Mouse (Mus musculus): ENCODE data around the gene Lrrc75b. TPM values are rescaled to one million over a fixed set of nuclear protein-coding genes. Genes with fewer than 3 reads are reported as not detected.
"Not testable (repeated sequence)": the region's sequence is repeated elsewhere in the genome, so short reads cannot be mapped to it uniquely, and the experiment has no call there.

The Lrrc75b gene
- polyA plus RNA-seq, 1 experiment from 2014 or later = 0.77 TPM

DNA sequence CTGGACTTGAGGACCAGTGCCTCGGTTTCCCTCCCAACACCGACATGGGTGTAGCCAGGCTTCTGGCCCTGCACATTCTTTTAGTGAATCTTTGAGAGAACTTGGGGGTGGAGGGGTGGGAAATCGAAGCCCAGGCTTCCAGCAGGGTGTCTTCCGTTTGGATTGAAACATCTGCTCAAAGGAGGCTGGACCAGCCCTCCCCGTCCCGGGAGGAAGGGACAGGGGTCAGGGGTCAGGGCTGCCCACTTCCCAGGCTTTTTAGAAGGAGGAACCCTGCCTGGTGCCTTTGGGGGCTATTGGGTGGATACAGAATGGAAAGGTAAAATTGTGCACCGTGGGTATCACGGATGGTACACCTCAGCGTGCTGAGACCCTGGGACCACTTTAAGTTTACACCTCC is 11.8 kb upstream of the Lrrc75b start:
- no peak overlapping the region for H3K9ac ChIP-seq (ENCODE audit: low read length)
- H3K9me3 ChIP-seq (ENCODE audit: control insufficient read depth, low read length) = no peaks in the 10 kb centered on the region
- H3K27ac ChIP-seq (replicated peaks; ENCODE audit: low read depth, low read length) = no peak overlapping the region
- H3K36me3 ChIP-seq (ENCODE audit: control insufficient read depth, insufficient read depth, low read length) = no peaks in the 10 kb centered on the region
- H3K4me1 ChIP-seq (ENCODE audit: control insufficient read depth, insufficient read depth, low read length) = peaks cover 10% of the 10 kb centered on the region
- DNase-seq (ENCODE audit: low spot score) = no peak
- H3K4me3 ChIP-seq (ENCODE audit: low read depth, low read length) = no peak overlapping the region
- H3K27me3 ChIP-seq (ENCODE audit: control insufficient read depth, insufficient read depth, low read length) = no peaks in the 10 kb centered on the region
- H3K4me2 ChIP-seq (ENCODE audit: low read depth, severe bottlenecking) = no peak overlapping the region
- ATAC-seq (ENCODE audit: insufficient number of reproducible peaks, low FRiP score, low TSS enrichment, low read depth) = no peak
- 53% methylated on average over 9 of the region's 9 CpGs for WGBS

DNA sequence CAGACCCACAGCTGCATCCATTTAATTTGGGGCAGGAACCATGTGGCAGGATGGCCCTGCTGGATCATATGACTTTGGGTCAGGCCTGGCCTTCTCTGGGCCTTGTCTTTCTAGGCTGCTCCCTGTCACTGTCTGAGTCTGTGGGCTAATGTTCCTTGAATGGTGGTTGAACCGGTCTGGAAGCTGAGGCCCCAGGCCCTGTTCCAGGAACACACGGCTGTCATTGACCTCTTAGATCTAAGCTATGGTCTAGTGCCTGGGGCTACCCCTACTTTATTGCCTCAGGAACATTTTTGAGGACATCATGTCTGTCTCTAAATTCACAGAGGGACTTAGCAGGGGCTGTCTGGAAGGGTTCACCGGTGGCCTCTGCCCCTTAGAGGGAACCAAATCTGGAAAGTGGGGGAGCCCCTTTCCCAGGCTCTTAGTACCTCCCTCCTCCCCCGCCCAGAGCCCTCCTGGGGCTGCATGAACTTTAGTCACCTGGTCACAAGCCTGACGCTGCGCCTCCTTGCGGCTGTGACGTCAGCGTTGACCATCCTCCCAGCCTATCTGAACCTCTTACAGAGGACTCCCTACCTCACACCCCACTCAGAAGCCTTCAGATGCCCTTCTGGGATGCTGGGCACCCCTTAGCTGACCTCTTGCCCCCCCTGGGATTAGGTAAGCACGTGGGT is 11.0 kb upstream of the Lrrc75b start:
- H3K27ac ChIP-seq (replicated peaks; ENCODE audit: low read depth, low read length) = no peak overlapping the region
- WGBS = 28% methylated on average over 10 of the region's 10 CpGs
- H3K4me1 ChIP-seq (ENCODE audit: control insufficient read depth, insufficient read depth, low read length) = peaks cover 10% of the 10 kb centered on the region
- H3K4me2 ChIP-seq (ENCODE audit: low read depth, severe bottlenecking) = no peak overlapping the region
- H3K9me3 ChIP-seq (ENCODE audit: control insufficient read depth, low read length) = no peaks in the 10 kb centered on the region
- no peaks in the 10 kb centered on the region for H3K36me3 ChIP-seq (ENCODE audit: control insufficient read depth, insufficient read depth, low read length)
- ATAC-seq (ENCODE audit: insufficient number of reproducible peaks, low FRiP score, low TSS enrichment, low read depth) = no peak
- no peak for DNase-seq (ENCODE audit: low spot score)
- H3K9ac ChIP-seq (ENCODE audit: low read length) = no peak overlapping the region
- H3K27me3 ChIP-seq (ENCODE audit: control insufficient read depth, insufficient read depth, low read length) = no peaks in the 10 kb centered on the region
- no peak overlapping the region for H3K4me3 ChIP-seq (ENCODE audit: low read depth, low read length)

DNA sequence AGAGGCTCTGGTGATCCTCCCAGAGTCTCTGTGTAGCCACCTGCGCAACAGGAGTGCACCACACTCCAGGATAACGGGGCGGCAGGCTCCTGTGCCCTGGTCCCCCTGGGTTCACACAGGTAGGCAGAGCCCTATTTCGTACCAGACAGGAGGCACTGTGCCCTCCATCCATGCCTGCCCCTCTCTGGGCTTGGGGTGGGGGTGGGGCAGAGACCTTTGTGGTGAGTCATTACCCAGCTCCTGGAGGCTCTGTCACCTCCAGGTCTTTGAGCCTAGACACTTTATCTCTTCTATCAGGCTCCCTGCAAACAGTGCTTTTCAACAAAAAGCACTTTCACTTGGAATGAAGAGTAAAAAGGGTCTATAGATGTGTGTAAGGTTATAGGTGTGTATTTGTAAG is 8.7 kb upstream of the Lrrc75b start:
- Histone ChIP-seq H3K4me3 (ENCODE audit: low read depth, low read length) (no peak overlapping the region), H3K27ac (replicated peaks; ENCODE audit: low read depth, low read length) (no peak overlapping the region), H3K36me3 (ENCODE audit: control insufficient read depth, insufficient read depth, low read length) (no peaks in the 10 kb centered on the region), H3K9me3 (ENCODE audit: control insufficient read depth, low read length) (no peaks in the 10 kb centered on the region), H3K4me1 (ENCODE audit: control insufficient read depth, insufficient read depth, low read length) (peaks cover 10% of the 10 kb centered on the region), H3K4me2 (ENCODE audit: low read depth, severe bottlenecking) (no peak overlapping the region), H3K9ac (ENCODE audit: low read length) (no peak overlapping the region), H3K27me3 (ENCODE audit: control insufficient read depth, insufficient read depth, low read length) (no peaks in the 10 kb centered on the region)
- DNase-seq (ENCODE audit: low spot score) = no peak
- ATAC-seq (ENCODE audit: insufficient number of reproducible peaks, low FRiP score, low TSS enrichment, low read depth) = no peak
- 19% methylated on average over 4 of the region's 4 CpGs for WGBS

DNA sequence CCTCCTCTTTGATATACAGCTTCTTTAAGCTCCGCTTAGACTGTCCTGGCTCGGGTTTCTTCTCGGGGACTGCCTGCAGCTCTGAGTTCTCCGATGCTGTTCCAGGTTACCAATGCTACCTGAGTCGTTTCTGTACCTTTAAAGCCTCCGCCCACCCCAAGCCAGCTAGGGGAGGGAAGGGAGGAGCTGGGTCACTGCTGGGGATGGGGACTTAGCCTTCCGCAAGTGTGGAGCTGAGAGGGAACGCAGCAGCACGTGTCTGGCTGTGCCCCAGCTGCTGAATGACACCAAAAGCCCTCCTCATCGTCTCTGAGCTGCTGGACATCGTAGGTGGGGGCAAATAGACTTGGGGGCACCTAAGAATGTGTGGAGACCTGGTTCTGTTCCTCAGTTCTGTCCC is 8.3 kb upstream of the Lrrc75b start:
- no peak overlapping the region for H3K9ac ChIP-seq (ENCODE audit: low read length)
- H3K4me3 ChIP-seq (ENCODE audit: low read depth, low read length) = no peak overlapping the region
- no peaks in the 10 kb centered on the region for H3K9me3 ChIP-seq (ENCODE audit: control insufficient read depth, low read length)
- H3K4me2 ChIP-seq (ENCODE audit: low read depth, severe bottlenecking) = no peak overlapping the region
- no peak overlapping the region for H3K27ac ChIP-seq (replicated peaks; ENCODE audit: low read depth, low read length)
- DNase-seq (ENCODE audit: low spot score) (no peak), ATAC-seq (ENCODE audit: insufficient number of reproducible peaks, low FRiP score, low TSS enrichment, low read depth) (no peak)
- H3K36me3 ChIP-seq (ENCODE audit: control insufficient read depth, insufficient read depth, low read length) = no peaks in the 10 kb centered on the region
- H3K27me3 ChIP-seq (ENCODE audit: control insufficient read depth, insufficient read depth, low read length) = no peaks in the 10 kb centered on the region
- H3K4me1 ChIP-seq (ENCODE audit: control insufficient read depth, insufficient read depth, low read length) = peaks cover 10% of the 10 kb centered on the region
- WGBS = 6% methylated on average over 11 of the region's 11 CpGs

DNA sequence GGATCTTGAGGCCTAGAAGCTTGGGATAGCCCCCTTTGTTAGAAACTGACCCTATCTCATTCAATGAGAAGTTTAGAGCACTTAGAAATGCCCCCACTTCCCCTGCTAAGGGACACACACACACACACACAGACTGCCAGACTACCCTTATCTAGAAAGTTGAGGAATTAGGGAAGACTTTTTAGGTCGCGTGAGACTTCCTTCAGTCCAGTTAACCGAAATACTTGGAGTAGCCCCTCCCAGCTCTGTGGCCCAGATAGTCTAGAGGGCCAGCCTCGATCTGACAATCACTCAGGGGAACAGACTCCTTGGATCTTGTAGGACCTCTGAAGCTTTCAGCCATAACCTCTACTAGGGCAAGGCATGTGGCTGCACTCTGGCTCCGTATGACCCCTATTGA is 7.9 kb upstream of the Lrrc75b start:
- Histone ChIP-seq H3K4me2 (ENCODE audit: low read depth, severe bottlenecking) (no peak overlapping the region), H3K27ac (replicated peaks; ENCODE audit: low read depth, low read length) (no peak overlapping the region), H3K4me1 (ENCODE audit: control insufficient read depth, insufficient read depth, low read length) (peaks cover 10% of the 10 kb centered on the region), H3K9ac (ENCODE audit: low read length) (no peak overlapping the region), H3K4me3 (ENCODE audit: low read depth, low read length) (no peak overlapping the region), H3K9me3 (ENCODE audit: control insufficient read depth, low read length) (no peaks in the 10 kb centered on the region), H3K27me3 (ENCODE audit: control insufficient read depth, insufficient read depth, low read length) (no peaks in the 10 kb centered on the region), H3K36me3 (ENCODE audit: control insufficient read depth, insufficient read depth, low read length) (no peaks in the 10 kb centered on the region)
- DNase-seq (ENCODE audit: low spot score) (no peak), ATAC-seq (ENCODE audit: insufficient number of reproducible peaks, low FRiP score, low TSS enrichment, low read depth) (no peak)
- WGBS = 40% methylated on average over 5 of the region's 5 CpGs

DNA sequence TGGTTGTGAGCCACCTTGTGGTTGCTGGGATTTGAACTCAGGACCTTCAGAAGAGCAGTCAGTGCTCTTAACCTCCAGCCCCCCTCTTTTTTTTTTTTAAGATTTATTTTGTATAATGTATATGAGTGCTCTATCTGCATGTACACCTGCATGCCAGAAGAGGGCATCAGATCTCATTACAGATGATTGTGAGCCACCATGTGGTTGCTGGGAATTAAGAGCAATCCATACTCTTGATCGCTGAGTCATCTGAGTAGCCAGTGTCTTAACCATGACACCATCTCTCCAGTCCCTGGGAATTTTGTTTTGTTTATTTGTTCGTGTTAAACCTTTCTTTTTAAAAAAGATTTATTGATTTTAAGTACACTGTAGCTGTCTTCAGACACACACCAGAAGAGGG is 6.6 kb upstream of the Lrrc75b start:
- not testable (repeated sequence) for H3K4me2 ChIP-seq (ENCODE audit: low read depth, severe bottlenecking); H3K27me3 ChIP-seq (ENCODE audit: control insufficient read depth, insufficient read depth, low read length); H3K4me1 ChIP-seq (ENCODE audit: control insufficient read depth, insufficient read depth, low read length); H3K9me3 ChIP-seq (ENCODE audit: control insufficient read depth, low read length); H3K36me3 ChIP-seq (ENCODE audit: control insufficient read depth, insufficient read depth, low read length); H3K27ac ChIP-seq (replicated peaks; ENCODE audit: low read depth, low read length); H3K9ac ChIP-seq (ENCODE audit: low read length); H3K4me3 ChIP-seq (ENCODE audit: low read depth, low read length); ATAC-seq (ENCODE audit: insufficient number of reproducible peaks, low FRiP score, low TSS enrichment, low read depth); DNase-seq (ENCODE audit: low spot score)
- 79% methylated on average over 2 of the region's 2 CpGs for WGBS

DNA sequence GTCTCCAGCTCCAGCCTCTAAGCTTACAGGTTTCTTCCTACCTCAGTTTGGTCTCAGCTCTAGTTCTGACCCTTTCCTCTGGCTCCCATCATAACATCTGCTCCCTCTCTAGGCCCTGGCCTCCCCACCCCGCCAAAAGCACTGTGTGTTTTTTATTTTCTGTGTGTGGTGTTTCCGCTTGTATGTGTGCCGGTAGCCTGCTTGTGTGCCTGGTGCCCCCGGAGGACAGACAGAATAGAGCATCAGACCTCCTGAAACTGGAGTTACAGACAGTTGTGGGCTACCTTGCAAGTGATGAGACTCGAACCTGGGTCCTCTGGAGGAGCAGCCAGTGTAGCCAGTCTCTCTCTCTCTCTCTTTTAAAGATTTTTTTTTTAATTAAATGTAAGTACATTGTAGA is 6.2 kb upstream of the Lrrc75b start:
- ATAC-seq (ENCODE audit: insufficient number of reproducible peaks, low FRiP score, low TSS enrichment, low read depth) = no peak
- no peaks in the 10 kb centered on the region for H3K27me3 ChIP-seq (ENCODE audit: control insufficient read depth, insufficient read depth, low read length)
- H3K4me3 ChIP-seq (ENCODE audit: low read depth, low read length) = no peak overlapping the region
- 80% methylated on average over 5 of the region's 5 CpGs for WGBS
- H3K9ac ChIP-seq (ENCODE audit: low read length) = no peak overlapping the region
- H3K4me2 ChIP-seq (ENCODE audit: low read depth, severe bottlenecking) = no peak overlapping the region
- no peaks in the 10 kb centered on the region for H3K36me3 ChIP-seq (ENCODE audit: control insufficient read depth, insufficient read depth, low read length)
- H3K9me3 ChIP-seq (ENCODE audit: control insufficient read depth, low read length) = no peaks in the 10 kb centered on the region
- peaks cover 9% of the 10 kb centered on the region for H3K4me1 ChIP-seq (ENCODE audit: control insufficient read depth, insufficient read depth, low read length)
- no peak overlapping the region for H3K27ac ChIP-seq (replicated peaks; ENCODE audit: low read depth, low read length)
- no peak for DNase-seq (ENCODE audit: low spot score)

DNA sequence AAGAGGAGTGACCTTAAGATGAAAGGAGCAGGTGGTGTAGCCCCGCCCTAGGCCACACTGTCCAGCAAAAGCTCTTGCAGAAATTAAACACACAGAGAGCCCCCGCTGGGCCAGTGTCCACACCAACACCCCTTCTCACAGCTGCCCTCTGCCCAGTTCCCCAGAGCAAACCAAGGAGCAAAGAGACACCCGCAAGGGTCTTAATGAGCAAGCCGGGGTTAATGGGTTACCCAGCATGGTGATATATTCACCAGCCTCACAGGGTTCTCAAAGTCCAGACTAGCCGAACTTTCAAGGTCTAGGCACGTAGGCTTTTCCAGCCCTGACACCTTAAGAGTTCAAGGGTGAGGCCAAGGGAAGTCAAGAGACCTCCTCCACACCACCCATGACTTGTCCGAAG is 5.8 kb upstream of the Lrrc75b start:
- no peak overlapping the region for H3K4me3 ChIP-seq (ENCODE audit: low read depth, low read length)
- ATAC-seq (ENCODE audit: insufficient number of reproducible peaks, low FRiP score, low TSS enrichment, low read depth) = no peak

DNA sequence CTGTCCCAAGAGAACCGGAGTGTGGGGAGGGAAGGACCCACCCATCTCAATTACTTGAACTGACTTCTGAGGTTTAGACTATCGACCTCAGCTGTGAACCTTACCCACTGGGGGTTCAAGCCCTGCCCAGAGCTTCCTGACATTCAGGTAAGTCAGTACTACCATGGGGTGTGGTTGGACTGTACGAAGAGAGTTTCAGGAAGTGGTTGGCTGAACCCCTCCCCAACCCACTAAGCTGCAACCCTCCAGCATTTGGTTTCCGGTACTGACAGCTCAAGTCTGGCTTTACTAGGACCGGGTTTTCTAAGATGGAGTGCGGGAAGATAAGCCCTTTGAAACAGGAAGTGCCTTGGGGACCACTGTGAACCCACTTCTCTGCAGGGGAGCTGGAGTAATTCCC is 5.3 kb upstream of the Lrrc75b start:
- H3K27ac ChIP-seq (replicated peaks; ENCODE audit: low read depth, low read length) = no peak overlapping the region
- H3K9me3 ChIP-seq (ENCODE audit: control insufficient read depth, low read length) = no peaks in the 10 kb centered on the region
- H3K36me3 ChIP-seq (ENCODE audit: control insufficient read depth, insufficient read depth, low read length) = no peaks in the 10 kb centered on the region
- H3K4me1 ChIP-seq (ENCODE audit: control insufficient read depth, insufficient read depth, low read length) = peaks cover 5% of the 10 kb centered on the region
- WGBS = 70% methylated on average over 6 of the region's 6 CpGs
- H3K4me3 ChIP-seq (ENCODE audit: low read depth, low read length) = no peak overlapping the region
- ATAC-seq (ENCODE audit: insufficient number of reproducible peaks, low FRiP score, low TSS enrichment, low read depth) (no peak), DNase-seq (ENCODE audit: low spot score) (no peak)
- no peak overlapping the region for H3K9ac ChIP-seq (ENCODE audit: low read length)
- H3K27me3 ChIP-seq (ENCODE audit: control insufficient read depth, insufficient read depth, low read length) = peaks cover 3% of the 10 kb centered on the region; the same call in 1 of the 2 replicates
- no peak overlapping the region for H3K4me2 ChIP-seq (ENCODE audit: low read depth, severe bottlenecking)

More for the DNA sequence above, 5.8 kb upstream of the Lrrc75b start:
- H3K9ac ChIP-seq (ENCODE audit: low read length) = no peak overlapping the region
- no peak overlapping the region for H3K4me2 ChIP-seq (ENCODE audit: low read depth, severe bottlenecking)
- no peaks in the 10 kb centered on the region for H3K9me3 ChIP-seq (ENCODE audit: control insufficient read depth, low read length)
- WGBS = 71% methylated on average over 7 of the region's 7 CpGs
- peaks cover 5% of the 10 kb centered on the region; the same call in 1 of the 2 replicates for H3K4me1 ChIP-seq (ENCODE audit: control insufficient read depth, insufficient read depth, low read length)
- H3K36me3 ChIP-seq (ENCODE audit: control insufficient read depth, insufficient read depth, low read length) = no peaks in the 10 kb centered on the region
- no peak for DNase-seq (ENCODE audit: low spot score)
- peaks cover 3% of the 10 kb centered on the region; the same call in 1 of the 2 replicates for H3K27me3 ChIP-seq (ENCODE audit: control insufficient read depth, insufficient read depth, low read length)
- no peak overlapping the region for H3K27ac ChIP-seq (replicated peaks; ENCODE audit: low read depth, low read length)
